Mouse (Mus musculus): ENCODE results near the gene Paqr5.

The Paqr5 gene

DNA sequence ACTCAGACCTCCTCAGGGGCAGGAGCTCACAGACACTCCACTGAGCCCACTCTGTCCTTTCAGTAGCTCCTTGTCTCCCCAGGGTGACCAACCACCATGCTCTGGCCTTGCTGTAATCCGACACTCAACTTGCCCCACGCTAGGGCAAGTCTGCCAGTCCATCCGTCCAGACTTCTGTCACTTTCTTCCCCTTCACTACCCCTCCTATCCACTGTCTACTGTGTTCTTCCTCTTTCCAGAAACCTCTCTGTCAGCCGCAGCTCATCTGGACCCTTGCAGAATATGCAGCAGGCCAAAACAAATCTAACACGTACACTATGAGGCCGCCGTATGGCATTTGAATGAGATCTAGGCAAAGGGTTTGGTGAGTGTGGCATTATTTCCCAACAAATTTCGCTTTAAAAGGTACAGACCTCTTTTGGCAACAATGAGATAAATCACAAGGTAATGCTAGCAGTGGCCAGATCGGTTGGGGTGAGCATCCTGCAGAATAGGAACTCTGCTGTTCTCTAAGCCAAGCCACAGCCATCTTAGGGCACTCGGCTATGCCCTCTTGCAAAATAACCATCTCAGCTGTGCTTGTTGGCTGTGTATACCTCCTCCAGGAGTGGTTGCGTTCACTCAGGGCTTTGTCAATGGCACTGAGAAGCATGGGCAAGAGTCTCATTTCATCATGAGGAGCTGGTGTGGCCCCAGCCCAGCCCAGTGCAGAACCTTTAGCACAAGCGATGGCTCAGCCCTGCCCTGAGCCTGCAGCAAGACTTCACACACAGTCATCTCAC is 13.1 kb downstream of the Paqr5 start:
- intact Hi-C loops (cut with DNase I), result no loop called here

DNA sequence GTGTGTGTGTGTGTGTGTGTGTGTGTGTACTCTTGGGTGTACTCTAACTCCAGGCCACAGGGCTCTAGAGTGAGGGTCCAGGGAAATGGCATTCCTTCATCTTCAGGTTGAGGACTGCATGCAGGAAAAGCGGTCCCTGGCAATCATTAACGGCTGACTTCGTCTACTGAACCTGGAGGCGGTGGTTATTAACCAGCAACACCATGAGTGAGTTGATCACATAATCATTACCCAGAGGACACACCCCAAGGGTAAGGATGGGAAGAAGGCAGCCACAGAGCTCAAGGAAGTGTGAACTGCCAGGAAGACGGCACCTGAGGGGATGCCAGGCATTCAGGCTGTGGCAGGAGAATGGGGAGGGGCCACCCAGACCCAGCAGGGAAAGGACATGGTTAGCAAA is 18.3 kb downstream of the Paqr5 start:
- intact Hi-C loops (cut with DNase I), result no loop called here

- intact Hi-C loops (cut with DNase I), result no loop called here
These were observed 19.6 kb downstream of the Paqr5 start for GRCm38 (mm10) chr9:62007028-62007427.

GRCm38 (mm10) chr9:62003611-62004010 is 23.0 kb downstream of the Paqr5 start:
- intact Hi-C loops (cut with DNase I), result no loop called here

DNA sequence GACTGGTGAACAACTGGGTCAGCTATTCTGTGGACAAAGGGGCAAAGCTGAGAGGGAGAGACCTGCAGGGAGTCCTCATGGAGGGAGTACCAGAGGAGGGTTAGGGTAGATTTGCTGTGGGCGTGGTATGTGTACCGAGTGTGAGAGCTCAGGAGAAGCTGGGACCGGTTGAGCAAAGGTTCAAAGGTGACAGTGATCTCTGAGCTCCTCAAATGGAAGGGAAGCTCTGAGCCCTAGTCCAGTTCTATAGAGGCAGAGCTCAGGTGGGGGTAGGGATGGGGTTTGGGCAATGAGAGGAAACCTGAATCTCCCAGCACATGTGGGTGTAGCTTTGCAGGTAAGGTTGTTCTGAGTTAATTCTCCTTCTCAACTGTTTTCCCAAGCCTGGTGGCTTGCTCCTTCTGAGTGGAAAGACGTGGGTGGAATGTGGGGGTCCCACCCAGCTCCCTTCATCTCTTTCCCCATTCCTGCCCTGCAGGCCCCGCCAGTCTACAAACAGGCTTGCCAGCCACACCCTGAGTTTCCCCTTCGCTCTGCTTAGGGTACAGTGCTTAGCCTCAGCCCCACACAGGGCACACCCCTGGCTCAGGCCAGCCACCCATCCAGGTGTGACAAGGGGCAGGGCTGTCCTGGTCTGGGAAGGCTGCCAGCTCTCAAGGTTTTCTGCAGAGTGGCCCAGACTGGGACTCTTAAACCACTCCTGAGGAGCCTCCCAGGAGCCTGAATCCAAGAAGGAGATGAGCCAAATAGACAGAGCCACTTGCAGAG is 26.8 kb downstream of the Paqr5 start:
- intact Hi-C loops (cut with DNase I), result no loop called here

GRCm38 (mm10) chr9:61997860-61998259 is 28.8 kb downstream of the Paqr5 start:
- intact Hi-C loops (cut with DNase I), result no loop called here

DNA sequence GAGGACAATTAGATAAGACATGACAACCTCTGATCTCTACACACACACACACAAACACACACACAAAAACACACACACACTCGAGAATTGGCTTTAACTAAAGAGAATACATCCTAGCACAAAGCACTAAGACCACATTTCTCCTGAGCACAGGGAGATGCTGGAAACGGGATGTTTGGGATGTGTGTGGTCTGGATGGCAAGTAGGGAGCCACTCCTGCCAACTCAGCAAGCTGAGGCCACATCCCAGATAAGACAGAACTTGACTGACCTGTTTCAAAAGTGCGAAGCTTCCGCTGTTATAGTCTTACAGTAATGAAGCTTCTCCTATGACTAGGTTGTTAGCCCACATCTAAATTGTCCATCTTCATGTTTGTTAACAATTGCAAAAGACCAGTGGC is 35.5 kb downstream of the Paqr5 start:
- intact Hi-C loops (cut with DNase I), result no loop called here

DNA sequence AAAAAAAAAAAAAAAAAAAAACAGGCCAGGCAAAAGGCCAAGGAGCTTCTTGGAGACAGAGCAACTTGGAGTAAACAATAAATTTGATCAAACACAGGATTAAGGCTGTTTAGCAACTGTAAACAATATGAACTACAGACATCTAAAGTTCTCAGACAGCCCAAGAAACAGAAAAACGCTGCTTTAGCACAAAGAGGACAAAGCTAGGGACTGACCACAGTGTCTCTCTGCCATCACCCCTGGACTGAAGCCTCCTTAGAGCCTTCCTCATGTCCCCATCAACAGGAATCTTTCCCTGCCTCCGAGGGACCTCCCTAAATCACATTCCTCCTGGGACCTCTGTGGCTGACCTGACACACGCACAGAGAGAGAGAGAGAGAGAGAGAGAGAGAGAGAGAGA is 35.9 kb downstream of the Paqr5 start:
- intact Hi-C loops (cut with DNase I), result no loop called here

DNA sequence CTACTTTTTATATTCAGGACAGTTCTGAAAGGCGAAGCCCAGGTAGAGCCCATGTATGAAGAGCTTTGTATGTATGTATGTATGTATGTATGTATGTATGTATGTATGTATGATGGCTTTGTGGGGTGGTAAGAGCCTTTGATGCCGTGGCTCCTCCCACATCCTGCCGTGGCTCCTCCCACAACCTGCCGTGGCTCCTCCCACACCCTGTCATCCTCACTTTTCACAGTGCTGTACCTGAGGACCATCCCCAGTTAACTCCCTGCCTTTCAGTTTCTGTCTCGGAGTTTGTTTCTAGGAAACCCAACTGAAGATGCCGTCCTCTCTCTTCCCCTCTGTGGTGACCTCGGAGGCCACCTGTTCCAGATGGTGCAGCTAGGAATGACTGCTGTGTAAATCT is 40.6 kb downstream of the Paqr5 start:
- intact Hi-C loops (cut with DNase I), result no loop called here

DNA sequence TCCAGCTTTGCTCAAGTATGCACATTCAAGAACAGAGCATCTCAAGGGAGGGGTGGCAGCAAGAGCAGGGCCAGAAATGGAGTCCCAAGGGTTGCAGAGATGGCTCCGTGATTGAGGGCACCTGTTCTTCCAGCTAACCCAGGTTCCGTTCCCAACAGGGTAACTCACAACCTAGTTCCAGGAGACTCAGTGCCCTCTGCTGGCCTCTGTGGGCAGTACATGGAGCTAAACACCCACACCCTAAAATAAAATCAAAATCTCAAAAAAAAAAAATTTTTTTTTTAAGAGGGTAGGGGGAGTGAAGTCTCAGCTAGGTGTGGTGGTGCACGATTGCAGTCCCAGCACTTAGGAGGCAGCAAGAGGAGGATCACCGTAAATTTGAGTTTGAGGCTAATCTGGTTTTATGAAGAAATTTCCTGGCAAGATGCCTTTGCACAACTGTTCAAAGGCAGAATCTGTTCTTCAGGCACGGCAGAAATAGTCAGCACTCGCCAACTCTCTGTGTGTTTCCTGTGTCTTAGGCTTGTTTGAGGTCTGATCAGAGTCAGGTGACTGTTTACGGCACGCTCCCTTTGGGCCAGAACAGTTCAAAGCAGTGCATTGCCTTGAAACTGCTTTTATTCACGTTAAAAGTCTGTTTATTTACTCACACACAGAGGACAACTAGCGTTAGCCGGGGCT is 41.3 kb downstream of the Paqr5 start:
- intact Hi-C loops (cut with DNase I), result no loop called here

- intact Hi-C loops (cut with DNase I), result loop anchor here (2.0 kb wide), 1 partner anchor 34 kb away; no protein-coding TSS in a partner anchor
These were observed 43.6 kb downstream of the Paqr5 start for GRCm38 (mm10) chr9:61982940-61983620.

DNA sequence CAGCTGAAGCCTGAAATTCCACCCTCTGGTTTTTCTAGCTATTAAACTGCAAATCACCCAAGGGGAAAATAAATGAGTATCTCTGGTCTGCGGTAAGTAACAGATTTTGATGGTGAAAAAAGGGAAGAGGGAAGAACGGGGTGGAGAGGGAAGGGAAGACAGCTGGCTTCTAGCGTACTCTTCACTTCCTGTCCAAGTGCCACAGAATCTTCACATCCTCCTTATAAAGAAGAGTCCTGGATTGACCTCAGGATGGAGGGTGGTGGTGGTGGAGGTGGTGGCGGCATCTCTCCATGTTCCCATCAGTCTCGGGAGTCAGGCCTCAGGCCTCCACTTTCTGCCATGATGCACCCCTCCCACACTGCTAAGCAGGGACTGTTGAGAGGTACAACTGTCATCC is 44.8 kb downstream of the Paqr5 start:
- intact Hi-C loops (cut with DNase I), result loop anchor here (2.0 kb wide), 1 partner anchor 33 kb away; no protein-coding TSS in a partner anchor

DNA sequence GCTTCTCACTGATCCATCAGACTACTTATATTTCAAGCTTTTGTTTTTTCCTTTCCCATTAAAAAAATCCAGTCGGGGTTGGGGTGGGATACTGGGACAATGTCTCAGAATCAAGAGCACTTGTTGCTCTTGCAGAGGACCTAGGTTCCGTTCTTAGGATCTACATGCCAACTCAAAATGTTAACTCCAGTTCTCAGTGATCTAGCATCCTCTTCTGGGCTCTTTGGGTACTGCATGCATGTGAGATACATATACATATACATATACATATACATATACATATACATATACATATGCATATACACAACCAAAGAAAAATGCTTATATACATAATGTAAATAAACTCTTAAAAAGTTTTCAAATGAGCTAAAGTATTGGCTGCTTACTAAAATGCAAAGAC is 46.7 kb downstream of the Paqr5 start:
- intact Hi-C loops (cut with DNase I), result no loop called here

DNA sequence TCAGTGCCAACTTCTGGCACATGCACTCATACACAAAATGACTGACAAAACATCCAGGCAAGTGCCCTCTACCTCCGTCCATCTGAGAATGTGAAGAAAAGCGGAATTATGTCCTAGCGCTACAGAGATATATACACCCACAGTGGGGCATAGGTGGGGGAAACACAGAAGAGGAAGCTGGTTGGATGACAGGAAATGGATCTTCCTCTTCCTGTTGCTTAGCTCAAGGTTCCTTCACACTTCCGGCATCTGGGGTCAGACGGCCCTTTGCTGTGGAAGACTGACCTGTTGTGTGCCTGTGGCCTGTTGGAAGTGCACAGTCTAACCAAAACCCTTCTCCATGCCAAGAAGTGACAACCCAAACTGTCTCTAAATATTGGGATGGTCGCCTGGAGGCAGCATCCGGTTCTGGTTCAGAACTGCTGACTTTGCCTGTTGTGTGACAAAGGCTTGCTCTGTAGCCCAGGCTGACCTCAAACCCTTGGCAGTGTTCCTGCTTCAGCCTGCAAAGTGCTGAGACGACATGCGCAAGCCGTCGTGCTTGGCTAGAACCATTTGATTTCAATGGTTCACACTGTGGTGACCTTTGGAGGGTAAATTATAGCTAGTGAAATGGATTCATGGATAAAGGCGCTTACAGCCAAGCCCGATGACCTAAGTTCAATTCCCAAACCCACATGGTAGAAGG is 49.3 kb downstream of the Paqr5 start:
- intact Hi-C loops (cut with DNase I), result no loop called here

- intact Hi-C loops (cut with DNase I), result no loop called here
These were observed 54.6 kb downstream of the Paqr5 start for GRCm38 (mm10) chr9:61972031-61972430.

GRCm38 (mm10) chr9:61971045-61971444 is 55.6 kb downstream of the Paqr5 start:
- intact Hi-C loops (cut with DNase I), result no loop called here

DNA sequence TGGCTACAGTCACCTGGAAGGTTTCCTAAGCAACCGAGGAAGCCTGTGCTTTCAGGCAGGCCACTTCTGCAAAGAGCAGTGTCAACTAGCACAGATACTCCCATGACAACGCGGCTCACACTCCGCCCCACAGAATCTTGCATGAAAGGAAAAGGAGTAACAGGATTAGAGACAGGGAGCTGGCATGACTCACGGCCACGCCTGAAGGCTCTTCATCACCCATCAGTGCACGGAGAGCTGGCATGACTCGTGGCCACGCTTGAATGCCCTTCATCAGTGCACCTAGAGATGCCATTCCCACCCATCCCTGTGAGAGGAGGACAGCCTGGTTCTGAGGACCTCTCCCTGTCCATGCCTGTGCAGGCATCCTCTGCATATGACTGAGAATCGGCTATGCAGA is 59.3 kb downstream of the Paqr5 start:
- intact Hi-C loops (cut with DNase I), result no loop called here

GRCm38 (mm10) chr9:61965987-61966386 is 60.7 kb downstream of the Paqr5 start:
- intact Hi-C loops (cut with DNase I), result loop anchor here (2.0 kb wide), 1 partner anchor 281 kb away; no protein-coding TSS in a partner anchor

GRCm38 (mm10) chr9:61965411-61965930 is 61.2 kb downstream of the Paqr5 start:
- intact Hi-C loops (cut with DNase I), result loop anchor here (2.0 kb wide), 1 partner anchor 281 kb away; no protein-coding TSS in a partner anchor

DNA sequence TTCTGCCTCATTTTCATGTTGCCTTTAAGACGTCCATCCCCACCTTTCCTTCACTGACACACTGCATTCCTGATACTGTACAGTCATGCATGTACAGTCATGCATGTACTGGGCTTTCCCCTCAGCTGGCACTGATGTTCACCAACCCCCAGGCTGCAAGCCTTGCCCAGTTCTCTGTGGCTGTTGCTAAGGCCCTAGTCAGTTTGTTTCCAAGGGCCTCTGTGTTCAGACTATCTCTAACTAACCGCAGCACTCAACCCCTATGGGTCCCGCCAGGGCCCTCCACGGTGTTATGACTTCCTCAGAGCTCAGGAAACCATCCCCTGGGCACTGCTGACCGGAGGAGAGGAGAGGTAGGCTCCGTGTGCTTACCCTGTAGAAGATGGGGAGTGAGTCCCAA is 63.3 kb downstream of the Paqr5 start:
- intact Hi-C loops (cut with DNase I), result no loop called here

- intact Hi-C loops (cut with DNase I), result no loop called here
These were observed 65.5 kb downstream of the Paqr5 start for GRCm38 (mm10) chr9:61961181-61961580.
